Mouse (Mus musculus) liver, embryonic 14.5 days (tissue): ENCODE measurements around the gene Tomm5. TPM values are rescaled to one million over a fixed set of nuclear protein-coding genes. Genes with fewer than 3 reads are reported as not detected.

Experiments
- ATAC-seq: fragments of 200-750 bp; cut with Nextera tagmentation; 2 replicates; pipeline ENCODE4 v1.8.0; 2017; ENCODE audit warnings: moderate number of reproducible peaks, mild to moderate bottlenecking, moderate library complexity; ENCODE audit not compliant: insufficient read depth
- DNase-seq, 3 experiments: peaks; one replicate each; pipeline ENCODE4 v3.0.0-alpha.2; 2012 to 2013; ENCODE audit warnings: low read depth in 3 of 3, low spot score in 3 of 3
- H3K27ac ChIP-seq: fragments of 300-500 bp; sonication (generic); 2 replicates; pipeline ENCODE4 v1.5.1; 2014; ENCODE audit warnings: moderate library complexity, mild to moderate bottlenecking, control low read depth, inconsistent platforms
- H3K27me3 ChIP-seq: fragments of 300-500 bp; sonication (generic); 2 replicates; pipeline ENCODE4 v1.6.1; 2014; ENCODE audit warnings: mild to moderate bottlenecking, low read length, moderate library complexity; ENCODE audit not compliant: control insufficient read depth, insufficient read depth
- H3K36me3 ChIP-seq: fragments of 300-500 bp; sonication (generic); replicated peaks from 2 replicates; pipeline ENCODE4 v1.6.1; 2014; ENCODE audit warnings: low read depth; ENCODE audit not compliant: control insufficient read depth, insufficient read depth
- H3K4me1 ChIP-seq, 2 experiments: fragments of 200-500 bp in 1 of 2; fragments of 300-500 bp in 1 of 2; sonication (generic) in 1 of 2; replicated peaks; 2 replicates each; pipeline ENCODE4 v1.6.1; 2012 to 2014; ENCODE audit warnings: antibody characterized with exemption in 1 of 2, inconsistent platforms in 1 of 2, low read length in 1 of 2; ENCODE audit not compliant: control insufficient read depth in 2 of 2, insufficient read depth in 2 of 2
- H3K4me2 ChIP-seq: fragments of 300-500 bp; sonication (generic); 2 replicates; pipeline ENCODE4 v1.6.1; 2014; ENCODE audit warnings: low read depth, mild to moderate bottlenecking, control low read depth, moderate library complexity
- H3K4me3 ChIP-seq, 2 experiments: fragments of 200-500 bp in 1 of 2; fragments of 300-500 bp in 1 of 2; sonication (generic) in 1 of 2; 2 replicates each; pipeline ENCODE4 v1.5.1; 2012 to 2014; ENCODE audit warnings: low read depth in 2 of 2, low read length in 2 of 2, mild to moderate bottlenecking in 2 of 2, control low read depth in 1 of 2, inconsistent platforms in 1 of 2, moderate library complexity in 1 of 2; ENCODE audit not compliant: insufficient read depth in 1 of 2
- H3K9ac ChIP-seq: fragments of 300-500 bp; sonication (generic); replicated peaks from 2 replicates; pipeline ENCODE4 v1.6.1; 2014; ENCODE audit warnings: mild to moderate bottlenecking, control low read depth, moderate library complexity
- H3K9me3 ChIP-seq: fragments of 300-500 bp; sonication (generic); 2 replicates; pipeline ENCODE4 v1.6.1; 2016; ENCODE audit warnings: low read length, mixed read lengths; ENCODE audit not compliant: control insufficient read depth
- CTCF ChIP-seq: IDR thresholded peaks from 2 replicates; pipeline ENCODE4 v1.5.1; 2016; ENCODE audit warnings: antibody characterized with exemption, low read depth, control low read depth
- EP300 ChIP-seq: IDR thresholded peaks from 2 replicates; pipeline ENCODE4 v1.6.1; 2016; ENCODE audit warnings: antibody characterized with exemption, low read depth
- whole genome bisulfite sequencing: fragments of 180-500 bp; shearing (Covaris S2); extraction: QIAGEN DNeasy Blood & Tissue Kit; methylation state at CpG from one replicate; pipeline ENCODE4 v1.1.7; 2014; ENCODE audit not compliant: insufficient replicate concordance; 5-methylcytosine and 5-hydroxymethylcytosine counted together
- polyA plus RNA-seq, 2 experiments: library from polyadenylated mRNA; depleted of rRNA in 1 of 2; stranded (reverse) in 1 of 2; unstranded in 1 of 2; fragments of >200 nt; fragmentation: Nextera tagmentation in 1 of 2; extraction: Ambion mirVana in 1 of 2; gene quantifications; 2 replicates each; pipeline versions ENCODE4 v1.2.1 to v1.2.3; 2012 to 2014

Gene Tomm5
- polyA plus RNA-seq (2012; rRNA removed) (126 and 145 TPM in 2 replicates), polyA plus RNA-seq (2014; fragmentation: Nextera tagmentation; extraction: Ambion mirVana) (209 and 213 TPM in 2 replicates)

DNA sequence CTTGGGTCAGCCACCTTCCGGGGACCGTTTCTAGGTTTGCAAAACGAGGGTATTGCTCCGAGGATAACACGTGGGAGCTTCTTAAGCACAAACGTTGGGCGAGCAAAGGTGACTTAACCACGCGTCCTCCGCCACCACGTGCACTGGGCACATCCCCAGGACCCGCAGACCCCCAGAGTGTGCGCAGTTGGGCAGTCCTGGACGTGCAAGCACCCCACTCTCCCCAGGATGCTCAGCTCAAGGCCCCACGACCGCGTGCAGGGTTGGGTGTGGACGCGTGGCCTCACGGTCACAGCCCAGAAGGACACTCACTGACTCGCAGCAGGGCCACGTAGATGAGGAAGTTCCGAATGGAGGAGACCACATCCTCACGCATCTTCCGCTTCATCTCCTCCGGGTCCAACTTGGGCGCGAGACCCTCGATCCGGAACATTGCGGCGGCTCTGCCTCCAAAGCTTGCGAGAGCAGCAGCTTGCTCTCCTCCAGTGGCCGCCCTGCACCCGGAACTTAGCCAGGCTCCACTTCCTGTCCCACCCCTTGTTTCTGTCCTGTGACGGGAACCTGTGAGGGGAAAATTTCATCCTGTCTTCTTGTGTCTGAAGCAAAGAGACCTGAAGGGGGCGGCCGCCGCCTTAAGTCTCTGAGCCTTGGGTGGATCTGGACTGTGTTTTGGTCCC, at the start of gene Tomm5:
Gene Tomm5 (minus strand): TSS at position 514 of the 677 bp plus-strand sequence.
- Histone ChIP-seq H3K36me3 (peaks cover 4% of the 10 kb centered on the region), H3K27me3 (no peaks in the 10 kb centered on the region), H3K9me3 (no peaks in the 10 kb centered on the region), H3K9ac (peak within 1 kb of the TSS; percentile 83), H3K27ac (peak within 1 kb of the TSS; percentile 16; the same call in 1 of the 2 replicates), H3K4me2 (peak within 1 kb of the TSS; percentile 76), H3K4me1 (peaks cover 2 to 7% of the 10 kb centered on the region in 2 experiments; a peak in 2 of 4 replicates), H3K4me3 (peak within 1 kb of the TSS; percentile 79 to 97)
- peak; percentile 94 for ATAC-seq
- peak; percentile 81 to 84 (median 82) for DNase-seq
- under 1% methylated on average over 39 of the region's 39 CpGs for WGBS
- TF ChIP-seq CTCF (peak; percentile 75), EP300 (no peak)

DNA sequence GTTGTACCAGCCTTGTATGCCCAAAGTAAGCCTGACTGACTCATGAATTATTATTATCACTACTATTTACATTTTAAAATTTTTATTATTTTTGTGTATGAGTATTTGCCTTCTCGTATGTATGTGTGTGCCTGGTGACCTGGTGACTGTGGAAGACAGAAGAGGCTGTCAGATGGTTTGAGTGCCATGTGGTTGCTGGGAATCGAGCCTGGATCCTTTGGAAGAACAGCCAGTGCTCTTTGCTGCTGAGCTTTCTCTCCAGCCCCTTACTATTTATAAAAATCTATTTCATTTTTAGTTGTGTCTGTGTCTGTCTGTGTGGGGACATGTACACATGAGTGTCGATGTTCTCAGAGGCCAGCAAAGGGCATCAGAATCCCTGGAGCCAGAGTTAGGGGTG, 48.5 kb upstream of the Tomm5 start:
- ATAC-seq (no peak), DNase-seq (no peak)
- H3K27me3 ChIP-seq = no peaks in the 10 kb centered on the region
- H3K4me3 ChIP-seq = no peak overlapping the region
- 54% methylated on average over 3 of the region's 3 CpGs for WGBS
- peaks cover 0 to 6% of the 10 kb centered on the region in 2 experiments; a peak in 1 of 4 replicates for H3K4me1 ChIP-seq
- no peaks in the 10 kb centered on the region for H3K36me3 ChIP-seq
- H3K9ac ChIP-seq = no peak overlapping the region
- H3K27ac ChIP-seq = no peak overlapping the region
- H3K4me2 ChIP-seq = no peak overlapping the region
- no peaks in the 10 kb centered on the region for H3K9me3 ChIP-seq
- TF ChIP-seq EP300 (no peak), CTCF (no peak)

- Histone ChIP-seq H3K4me2 (no peak overlapping the region), H3K27me3 (no peaks in the 10 kb centered on the region), H3K27ac (no peak overlapping the region), H3K4me1 (0 out of 4 replicates have a peak, but pooled peaks cover 0 to 1% of the 10 kb centered on the region in 2 experiments), H3K9me3 (no peaks in the 10 kb centered on the region), H3K9ac (no peak overlapping the region), H3K4me3 (no peak overlapping the region), H3K36me3 (no peaks in the 10 kb centered on the region)
- no peak for TF ChIP-seq CTCF
- TF ChIP-seq EP300 = no peak
- 62% methylated on average over 8 of the region's 8 CpGs for WGBS
- no peak for ATAC-seq
- no peak for DNase-seq
These were observed 35.1 kb upstream of the Tomm5 start for GRCm38 (mm10) chr4:45143005-45143404.

DNA sequence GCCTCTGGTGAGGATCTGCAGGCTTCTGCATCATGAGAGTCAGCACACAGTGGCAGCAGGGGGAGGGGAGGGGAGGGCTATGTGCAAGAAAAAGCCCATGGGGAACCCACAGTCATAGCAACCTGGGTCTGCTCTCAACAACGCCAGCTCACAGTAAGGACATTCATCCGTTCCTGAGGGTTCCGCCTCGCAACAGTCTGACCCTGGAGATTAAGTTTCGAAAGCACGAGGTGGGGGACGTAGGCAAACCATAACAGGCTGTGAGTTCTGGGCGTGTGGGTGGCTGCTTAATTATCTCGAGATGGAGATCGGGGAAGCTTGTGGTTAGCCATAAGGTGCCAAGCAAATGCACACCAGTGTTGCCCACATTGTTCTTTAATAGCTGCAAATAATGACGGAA, 34.5 kb upstream of the Tomm5 start:
- 0 out of 4 replicates have a peak, but pooled peaks cover 0 to 1% of the 10 kb centered on the region in 2 experiments for H3K4me1 ChIP-seq
- DNase-seq = no peak
- 28% methylated on average over 11 of the region's 11 CpGs for WGBS
- H3K9me3 ChIP-seq = no peaks in the 10 kb centered on the region
- H3K27me3 ChIP-seq = no peaks in the 10 kb centered on the region
- H3K36me3 ChIP-seq = no peaks in the 10 kb centered on the region
- TF ChIP-seq CTCF (no peak), EP300 (no peak)
- ATAC-seq = no peak
- H3K4me2 ChIP-seq = no peak overlapping the region
- H3K4me3 ChIP-seq = no peak overlapping the region
- H3K9ac ChIP-seq = no peak overlapping the region
- H3K27ac ChIP-seq = no peak overlapping the region

GRCm38 (mm10) chr4:45141835-45142234, 33.9 kb upstream of the Tomm5 start:
- TF ChIP-seq CTCF (no peak), EP300 (no peak)
- Histone ChIP-seq H3K27ac (no peak overlapping the region), H3K4me1 (0 out of 4 replicates have a peak, but pooled peaks cover 0 to 1% of the 10 kb centered on the region in 2 experiments), H3K36me3 (no peaks in the 10 kb centered on the region), H3K27me3 (no peaks in the 10 kb centered on the region), H3K9ac (no peak overlapping the region), H3K4me3 (no peak overlapping the region), H3K4me2 (no peak overlapping the region), H3K9me3 (no peaks in the 10 kb centered on the region)
- ATAC-seq (no peak), DNase-seq (no peak)
- WGBS = 47% methylated on average over 5 of the region's 5 CpGs
